Mouse (Mus musculus): ENCODE measurements around the gene D17Wsu92e. TPM values are rescaled to one million over a fixed set of nuclear protein-coding genes. Genes with fewer than 3 reads are reported as not detected.

D17Wsu92e gene
- total RNA-seq, 2 experiments from 2014 or later = 76.7 to 78.6 TPM

Other genes starting within 250 kb of the D17Wsu92e start
- gene Nudt3, start 197.2 kb downstream of the D17Wsu92e start, total RNA-seq (2021) = 100 to 1,000 TPM; 267 to 291 TPM
- not detected for gene RPS10-NUDT3, start 185.4 kb downstream of the D17Wsu92e start, total RNA-seq (2021)
- 100 to 1,000 TPM; 708 to 712 TPM for gene Rps10, start 184.0 kb downstream of the D17Wsu92e start, total RNA-seq (2021)
- gene Pacsin1, start 165.1 kb downstream of the D17Wsu92e start, total RNA-seq (2021) = 1 to 10 TPM in 1 of 2 experiments, under 1 TPM in 1; 0.33 to 1.8 TPM
- gene Spdef, start 91.7 kb downstream of the D17Wsu92e start, total RNA-seq (2021) = under 1 TPM; 0.26 to 0.43 TPM
- gene Snrpc, start 17.5 kb upstream of the D17Wsu92e start, total RNA-seq (2021) = 10 to 100 TPM; 93.1 to 94.1 TPM
- gene Uhrf1bp1, start 35.8 kb upstream of the D17Wsu92e start, total RNA-seq (2021) = 10 to 100 TPM; 15.0 to 20.4 TPM
- gene Anks1, start 88.7 kb upstream of the D17Wsu92e start, total RNA-seq (2021) = 10 to 100 TPM; 22.6 to 27.6 TPM
- gene Taf11, start 89.2 kb upstream of the D17Wsu92e start, total RNA-seq (2021) = 10 to 100 TPM; 19.9 to 23.3 TPM

Measured in gastrocnemius, postnatal 10 days (tissue).